Mouse (Mus musculus) thymus, postnatal 0 days (tissue): ENCODE measurements around the gene Foxp1. TPM values are rescaled to one million over a fixed set of nuclear protein-coding genes. Genes with fewer than 3 reads are reported as not detected.

Experiments used
- DNase-seq: peaks from one replicate; pipeline ENCODE4 v3.0.0-alpha.2; 2015; ENCODE audit warnings: low spot score
- polyA plus RNA-seq: library from polyadenylated mRNA; unstranded; fragments of >200 nt; fragmentation: Nextera tagmentation; extraction: Ambion mirVana; gene quantifications from 2 replicates; pipeline ENCODE4 v1.2.1, GENCODE M21; 2015

Gene Foxp1
- polyA plus RNA-seq, 1 experiment from 2014 or later: 82.5 TPM

- no peak for DNase-seq
These were observed 456.8 kb downstream of the Foxp1 start for GRCm38 (mm10) chr6:99065569-99066353.

- DNase-seq: no peak
These were observed 458.5 kb downstream of the Foxp1 start for GRCm38 (mm10) chr6:99063982-99064484.

- no peak for DNase-seq
These were observed 459.6 kb downstream of the Foxp1 start for GRCm38 (mm10) chr6:99062931-99063330.

- no peak for DNase-seq
These were observed 463.8 kb downstream of the Foxp1 start for GRCm38 (mm10) chr6:99058688-99059087.

- DNase-seq: peak; percentile 14
These were observed 465.4 kb downstream of the Foxp1 start for GRCm38 (mm10) chr6:99057113-99057553.

GRCm38 (mm10) chr6:99056379-99056778, 466.1 kb downstream of the Foxp1 start:
- no peak for DNase-seq

GRCm38 (mm10) chr6:99053998-99054397, 468.5 kb downstream of the Foxp1 start:
- no peak for DNase-seq

- no peak for DNase-seq
These were observed 469.4 kb downstream of the Foxp1 start for GRCm38 (mm10) chr6:99053111-99053510.

- no peak for DNase-seq
These were observed 470.8 kb downstream of the Foxp1 start for GRCm38 (mm10) chr6:99051724-99052123.

GRCm38 (mm10) chr6:99050288-99051006, 472.1 kb downstream of the Foxp1 start:
- no peak for DNase-seq

- DNase-seq: no peak
These were observed 475.2 kb downstream of the Foxp1 start for GRCm38 (mm10) chr6:99047322-99047721.

GRCm38 (mm10) chr6:99045845-99046788, 476.4 kb downstream of the Foxp1 start:
- no peak for DNase-seq

GRCm38 (mm10) chr6:99043932-99044664, 478.4 kb downstream of the Foxp1 start:
- no peak for DNase-seq

GRCm38 (mm10) chr6:99043226-99043625, 479.3 kb downstream of the Foxp1 start:
- DNase-seq: no peak

- DNase-seq: no peak
These were observed 480.2 kb downstream of the Foxp1 start for GRCm38 (mm10) chr6:99042175-99042954.

GRCm38 (mm10) chr6:99038977-99039376, 483.5 kb downstream of the Foxp1 start:
- DNase-seq: no peak

GRCm38 (mm10) chr6:99035459-99036375, 486.8 kb downstream of the Foxp1 start:
- DNase-seq: no peak

- no peak for DNase-seq
These were observed 489.5 kb downstream of the Foxp1 start for GRCm38 (mm10) chr6:99033062-99033461.
